Mouse (Mus musculus) ES-Bruce4 (cell line): Measurements from ENCODE around the gene Mcf2l.

Source experiments
- CTCF ChIP-seq: IDR thresholded peaks from one replicate; pipeline ENCODE4 v1.8.1; 2011; ENCODE audit warnings: low read depth, low read length
- POLR2A ChIP-seq: IDR thresholded peaks from one replicate; pipeline ENCODE4 v1.8.1; 2011; ENCODE audit warnings: low read length; ENCODE audit not compliant: insufficient read depth

DNA sequence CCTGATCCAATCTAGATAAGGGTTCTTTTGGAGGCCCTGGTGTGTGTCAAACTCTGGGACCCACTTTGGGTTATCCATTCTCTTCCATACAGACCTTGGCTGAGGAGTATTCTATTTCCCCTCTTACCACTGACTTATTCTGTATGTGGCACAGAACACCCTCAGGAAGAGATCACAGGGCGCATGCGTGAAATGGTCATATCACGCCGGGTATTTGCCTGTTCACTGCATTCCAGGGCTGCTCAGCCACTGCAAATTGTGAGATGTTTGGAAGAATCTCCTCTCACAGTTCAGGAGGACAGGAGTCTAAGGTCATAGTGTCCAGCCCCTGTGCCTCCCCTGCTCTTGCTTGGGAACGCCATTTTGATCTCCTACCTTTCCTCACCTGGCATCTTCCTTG lies 3.0 kb upstream of the Mcf2l start:
- no peak for TF ChIP-seq POLR2A
- no peak for TF ChIP-seq CTCF
